Mouse (Mus musculus) kidney, adult 2 months (tissue): ENCODE data around the gene Celf3. TPM values are rescaled to one million over a fixed set of nuclear protein-coding genes. Genes with fewer than 3 reads are reported as not detected.
A peak's percentile ranks its signal among the peaks of the same experiment; 100 is the strongest.

Source experiments
- DNase-seq: peaks from one replicate; pipeline ENCODE4 v3.0.0; 2021
- H3K27ac ChIP-seq: fragments of 200-500 bp; 2 replicates; pipeline ENCODE4 v1.5.1; 2012; ENCODE audit warnings: low read depth, low read length, control low read depth, inconsistent platforms; ENCODE audit not compliant: insufficient read depth
- H3K27me3 ChIP-seq: fragments of 200-500 bp; replicated peaks from 2 replicates; pipeline ENCODE4 v1.6.1; 2012; ENCODE audit warnings: mild to moderate bottlenecking, moderate library complexity, low read length, inconsistent platforms; ENCODE audit not compliant: control insufficient read depth, insufficient read depth
- H3K36me3 ChIP-seq: fragments of 200-500 bp; 2 replicates; pipeline ENCODE4 v1.6.1; 2012; ENCODE audit warnings: mild to moderate bottlenecking, moderate library complexity, low read length, inconsistent platforms; ENCODE audit not compliant: control insufficient read depth, insufficient read depth
- H3K4me1 ChIP-seq: fragments of 200-500 bp; 2 replicates; pipeline ENCODE4 v1.6.1; 2011; ENCODE audit warnings: low read length; ENCODE audit not compliant: control insufficient read depth, insufficient read depth
- H3K4me3 ChIP-seq: fragments of 200-500 bp; 2 replicates; pipeline ENCODE4 v1.5.1; 2011; ENCODE audit warnings: mild to moderate bottlenecking, low read depth, low read length, control low read depth; ENCODE audit not compliant: insufficient read depth
- CTCF ChIP-seq: fragments of 200-500 bp; conservative IDR thresholded peaks from 2 replicates; pipeline ENCODE4 v1.5.1; 2011; ENCODE audit warnings: low read depth, mild to moderate bottlenecking, control low read depth, low read length, moderate library complexity, mixed read lengths; ENCODE audit not compliant: insufficient read depth, insufficient read length
- POLR2A ChIP-seq: fragments of 200-500 bp; IDR thresholded peaks from one replicate; pipeline ENCODE4 v1.6.1; 2011; ENCODE audit warnings: low read depth, low read length, control low read depth
- WGBS: fragments of 180-500 bp; shearing (Covaris S2); methylation state at CpG from one replicate; pipeline ENCODE4 v1.1.7; 2018; 5-methylcytosine and 5-hydroxymethylcytosine counted together
- polyA plus RNA-seq: library from polyadenylated mRNA; depleted of rRNA; stranded (reverse); fragments of >200 nt; gene quantifications from 2 replicates; pipeline ENCODE4 v1.2.3, GENCODE M21; 2012

The Celf3 gene
- polyA plus RNA-seq, 1 experiment, result 1.6 TPM

DNA sequence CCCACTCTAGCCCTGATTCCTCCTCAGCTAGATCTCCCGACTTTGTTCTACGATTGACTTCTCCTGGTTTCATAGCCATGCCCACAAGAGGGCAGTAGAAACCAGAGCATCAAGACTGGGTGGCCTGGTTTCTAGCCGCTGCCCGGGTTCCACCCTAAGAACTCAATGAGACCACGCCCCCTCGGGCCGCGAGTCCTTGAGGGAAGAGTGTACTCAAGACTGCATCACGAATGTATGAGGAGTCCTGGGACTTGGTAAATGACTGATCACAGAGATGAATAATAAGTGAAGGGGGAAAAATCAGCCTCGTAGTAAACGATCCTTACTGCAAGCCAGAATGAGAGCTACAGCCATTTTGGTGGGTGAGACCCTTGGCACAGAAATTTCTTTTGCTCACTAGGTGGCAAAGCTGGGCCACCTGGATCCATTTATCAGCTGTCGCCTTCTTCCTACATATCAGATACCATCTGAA lies 21.5 kb upstream of the Celf3 start:
- TF ChIP-seq POLR2A (no peak), CTCF (peak; percentile 82)
- no peaks in the 10 kb centered on the region for H3K36me3 ChIP-seq
- no peaks in the 10 kb centered on the region for H3K27me3 ChIP-seq
- H3K4me1 ChIP-seq, result no peaks in the 10 kb centered on the region
- no peak overlapping the region for H3K4me3 ChIP-seq
- WGBS, result 3% methylated on average over 12 of the region's 12 CpGs
- H3K27ac ChIP-seq, result no peak overlapping the region
- peak; percentile 86 for DNase-seq

DNA sequence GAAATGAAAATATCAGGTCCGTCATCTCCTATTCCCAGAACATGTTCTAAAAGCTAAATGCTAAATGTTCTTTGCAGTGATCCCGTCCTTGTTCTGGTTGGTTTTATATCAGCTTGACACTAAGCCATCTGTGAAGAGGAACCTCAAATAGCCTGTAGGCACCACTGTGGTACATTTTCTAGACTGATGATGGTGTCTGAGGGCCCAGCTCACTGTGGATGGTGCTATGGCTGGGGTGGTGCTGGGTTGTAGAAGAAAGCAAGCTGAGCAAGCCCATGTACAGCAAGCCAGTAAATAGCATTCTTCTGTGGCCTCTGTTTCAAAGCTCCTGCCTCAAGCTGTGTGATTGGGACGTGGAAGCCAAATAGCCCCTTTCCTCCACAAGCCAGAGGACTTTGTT lies 21.0 kb upstream of the Celf3 start:
- no peaks in the 10 kb centered on the region for H3K36me3 ChIP-seq
- TF ChIP-seq CTCF (no peak), POLR2A (no peak)
- H3K4me1 ChIP-seq, result no peaks in the 10 kb centered on the region
- H3K4me3 ChIP-seq, result no peak overlapping the region
- DNase-seq, result no peak
- no peaks in the 10 kb centered on the region for H3K27me3 ChIP-seq
- H3K27ac ChIP-seq, result no peak overlapping the region
- 78% methylated on average over 3 of the region's 3 CpGs for WGBS

DNA sequence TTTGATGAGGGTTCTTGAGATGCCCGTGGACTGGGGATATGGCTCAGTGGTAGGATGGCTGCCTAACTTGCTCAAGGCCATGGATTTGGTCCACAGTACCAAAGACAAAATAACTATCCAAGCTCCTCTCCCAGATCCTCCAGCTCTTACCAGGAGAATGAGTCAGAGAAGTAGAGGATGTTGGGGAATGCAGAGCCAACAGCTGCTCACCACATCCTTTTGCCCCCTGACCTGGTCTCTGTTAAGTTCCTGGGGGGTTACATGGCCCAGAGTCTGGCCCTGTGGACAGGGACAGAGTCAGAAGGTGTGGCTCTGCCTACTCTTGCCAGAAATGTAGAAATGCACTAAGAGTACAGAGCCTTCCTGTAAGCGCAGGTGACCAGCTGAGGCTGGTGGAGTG lies 18.3 kb upstream of the Celf3 start:
- WGBS, result 78% methylated on average over 2 of the region's 2 CpGs
- H3K27ac ChIP-seq, result no peak overlapping the region
- no peaks in the 10 kb centered on the region for H3K4me1 ChIP-seq
- no peak for DNase-seq
- H3K4me3 ChIP-seq, result no peak overlapping the region
- no peak for TF ChIP-seq CTCF
- no peak for TF ChIP-seq POLR2A
- H3K27me3 ChIP-seq, result no peaks in the 10 kb centered on the region
- no peaks in the 10 kb centered on the region for H3K36me3 ChIP-seq

DNA sequence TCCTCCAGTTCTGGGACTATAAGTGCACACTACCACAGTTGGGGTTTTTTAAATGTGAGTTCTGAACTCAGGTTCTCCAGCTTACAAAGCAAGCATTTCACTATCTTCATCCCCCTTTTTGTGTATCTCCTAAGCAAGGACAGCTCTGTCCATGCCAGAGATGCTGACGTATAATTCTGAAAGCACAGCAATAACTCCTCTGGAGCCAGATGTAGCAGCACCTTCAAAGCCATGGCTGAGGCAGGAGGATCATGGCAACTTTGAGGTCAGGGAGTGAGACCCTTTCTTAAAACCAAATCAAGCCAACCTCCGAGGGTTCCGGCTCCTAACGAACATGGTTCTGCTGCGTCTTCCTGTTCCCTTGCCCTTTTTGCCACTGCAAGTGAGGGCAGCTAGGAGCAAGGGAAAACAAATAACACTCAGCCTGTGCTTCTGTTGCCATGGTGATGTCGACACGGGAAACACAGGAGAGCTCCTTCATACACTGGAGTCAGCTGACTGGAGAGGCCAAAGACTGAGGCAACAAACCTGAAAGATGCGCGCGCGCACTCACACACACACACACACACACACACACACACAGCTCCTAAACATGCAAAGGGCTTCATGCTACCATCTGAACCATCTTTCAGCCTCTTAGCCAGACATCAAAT lies 14.0 kb upstream of the Celf3 start:
- no peak overlapping the region for H3K4me3 ChIP-seq
- TF ChIP-seq CTCF (no peak), POLR2A (no peak)
- H3K27me3 ChIP-seq, result no peaks in the 10 kb centered on the region
- no peak overlapping the region for H3K27ac ChIP-seq
- no peaks in the 10 kb centered on the region for H3K4me1 ChIP-seq
- no peaks in the 10 kb centered on the region for H3K36me3 ChIP-seq
- WGBS, result 54% methylated on average over 11 of the region's 11 CpGs
- peak; percentile 10 for DNase-seq

DNA sequence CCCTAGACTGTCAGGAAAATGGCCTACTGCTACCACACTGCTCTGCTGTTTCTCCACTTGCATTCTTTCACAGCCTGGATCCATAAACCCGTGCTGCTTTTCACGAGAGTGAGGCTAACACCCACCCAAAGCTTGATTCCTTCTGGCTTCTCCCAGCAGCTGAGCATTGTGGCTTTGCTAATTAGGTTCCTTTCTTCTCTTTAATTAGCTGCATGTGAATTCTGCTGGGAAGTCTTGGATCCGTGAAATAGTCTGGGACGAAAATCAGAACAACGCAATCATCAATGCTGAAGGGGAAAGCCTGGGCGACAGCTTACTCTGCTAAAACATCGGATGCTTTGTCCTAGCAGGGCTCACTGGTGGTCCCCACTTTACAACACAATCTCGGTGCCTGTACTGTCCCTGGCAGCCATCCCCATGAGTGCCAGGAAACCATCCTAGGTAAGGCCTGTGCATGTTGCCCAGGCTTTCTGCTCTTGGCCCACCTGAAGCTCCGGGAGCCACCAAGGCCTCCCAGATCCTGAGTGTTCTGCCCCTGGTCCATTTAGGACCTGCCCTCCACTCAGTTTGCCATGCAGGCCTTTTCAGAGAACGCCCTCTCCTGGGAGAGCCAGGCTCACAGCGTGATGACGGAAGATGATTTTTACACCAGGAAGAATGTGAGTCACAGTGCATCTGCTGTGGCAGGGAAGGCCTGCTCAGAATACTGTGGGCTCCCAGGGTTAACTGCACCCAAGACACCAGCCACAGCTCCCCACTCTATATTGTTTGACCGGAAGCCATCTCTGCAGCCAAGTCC lies 12.3 kb upstream of the Celf3 start:
- WGBS, result 83% methylated on average over 13 of the region's 13 CpGs
- H3K36me3 ChIP-seq, result no peaks in the 10 kb centered on the region
- TF ChIP-seq POLR2A (no peak), CTCF (no peak)

DNA sequence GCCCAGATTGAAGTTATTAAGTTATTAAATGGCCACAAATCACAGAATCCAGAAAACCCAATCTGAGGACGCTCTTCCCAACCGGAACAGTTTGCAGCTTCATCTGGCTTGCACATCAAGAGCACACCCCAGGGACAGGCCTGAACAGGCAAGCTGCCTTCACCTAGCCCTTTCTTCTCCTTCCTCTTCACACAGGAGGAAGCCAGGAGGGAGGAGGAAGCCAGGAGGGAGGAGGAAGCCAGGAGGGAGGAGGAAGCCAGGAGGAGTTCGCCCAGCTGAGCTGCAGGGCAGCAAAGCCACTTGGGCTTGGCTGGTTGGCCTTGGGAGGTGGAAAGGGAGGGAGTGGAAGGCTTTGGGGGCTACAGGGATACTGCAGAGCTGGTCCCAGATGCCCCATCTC lies 9.2 kb upstream of the Celf3 start:
- Histone ChIP-seq H3K4me3 (no peak overlapping the region), H3K36me3 (no peaks in the 10 kb centered on the region), H3K27ac (no peak overlapping the region), H3K4me1 (no peaks in the 10 kb centered on the region), H3K27me3 (0 out of 2 replicates have a peak, but pooled peaks cover 1% of the 10 kb centered on the region)
- 48% methylated on average over 3 of the region's 3 CpGs for WGBS
- TF ChIP-seq POLR2A (no peak), CTCF (no peak)
- no peak for DNase-seq

More for the DNA sequence above, 12.3 kb upstream of the Celf3 start:
- DNase-seq, result no peak
- no peak overlapping the region for H3K4me3 ChIP-seq
- H3K27me3 ChIP-seq, result no peaks in the 10 kb centered on the region
- H3K27ac ChIP-seq, result no peak overlapping the region
- H3K4me1 ChIP-seq, result no peaks in the 10 kb centered on the region

DNA sequence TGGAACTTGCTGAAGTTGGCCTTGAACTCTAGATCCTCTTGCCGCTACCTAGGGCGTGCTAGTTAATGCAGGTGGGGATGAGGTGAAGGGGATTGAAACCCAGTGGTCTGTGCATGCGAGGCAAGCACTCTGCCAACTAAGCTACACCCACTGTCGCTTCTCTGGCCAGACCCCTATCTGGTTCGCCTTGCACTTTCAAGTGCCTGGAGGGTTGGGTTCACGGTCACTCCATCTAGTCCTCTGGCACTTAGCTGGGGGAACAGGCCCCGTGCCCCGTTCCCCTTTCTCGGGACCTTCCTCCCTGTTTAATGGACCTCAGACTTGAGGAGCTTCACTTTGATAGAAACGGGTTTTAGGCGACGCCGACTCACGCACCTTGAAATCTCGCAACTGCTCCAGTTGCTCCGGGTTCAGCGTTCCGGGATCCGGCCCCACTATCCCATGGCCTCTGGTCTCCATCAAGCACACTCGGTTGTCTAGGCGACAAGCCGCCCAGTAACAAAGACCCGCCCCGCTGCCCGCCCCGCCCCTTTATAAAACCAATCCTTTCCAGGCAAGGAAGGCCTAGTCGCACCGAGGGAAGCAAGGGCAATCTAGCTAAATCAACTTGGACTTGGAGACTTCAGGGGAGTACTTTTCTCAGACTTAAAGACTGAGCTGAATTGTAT lies 5.5 kb upstream of the Celf3 start:
- Histone ChIP-seq H3K36me3 (no peaks in the 10 kb centered on the region), H3K4me1 (no peaks in the 10 kb centered on the region), H3K27ac (no peak overlapping the region), H3K4me3 (no peak overlapping the region), H3K27me3 (0 out of 2 replicates have a peak, but pooled peaks cover 1% of the 10 kb centered on the region)
- WGBS, result 19% methylated on average over 28 of the region's 28 CpGs
- peak; percentile 32 for DNase-seq
- no peak for TF ChIP-seq CTCF
- no peak for TF ChIP-seq POLR2A
